Mouse (Mus musculus): ENCODE measurements at regions not wholly inside any gene's neighbourhood (a gene's known extent, or its start where the extent isn't known, plus 50 kb on each side); places are given as distances from the start of the nearest gene placed in this dataset.

- H3K9me3 ChIP-seq (ENCODE audit: control insufficient read depth, insufficient read depth, low read depth, low read length), result no peaks in the 10 kb centered on the region
- no peak overlapping the region for H3K4me3 ChIP-seq (ENCODE audit: insufficient read depth in 1 of 2, low read depth in 1 of 2, low read length in 2 of 2, poor library complexity in 1 of 2, severe bottlenecking in 1 of 2)
- no peak for TF ChIP-seq ZNF384 (IDR thresholded peaks at IDR 0.05; ENCODE audit: low read depth, low read length)
- TF ChIP-seq HCFC1 (IDR thresholded peaks at IDR 0.05; ENCODE audit: borderline replicate concordance, insufficient read depth, low read length), result no peak
- no peak for TF ChIP-seq MAFK (IDR thresholded peaks at IDR 0.05; ENCODE audit: insufficient read depth, low read depth, low read length)
- no peak for TF ChIP-seq CHD2 (IDR thresholded peaks at IDR 0.05; ENCODE audit: low read depth, low read length)
- no peak for TF ChIP-seq ZC3H11A (IDR thresholded peaks at IDR 0.05; ENCODE audit: borderline replicate concordance, low read depth, low read length)
- H3K27ac ChIP-seq (ENCODE audit: insufficient read depth, low read depth, low read length, poor library complexity, severe bottlenecking), result no peak overlapping the region
- in situ Hi-C loops (cut with MboI; ENCODE audit: low sequenced_read_pairs in 2 of 2, unreplicated experiment in 2 of 2), result no loop called here
- H3K36me3 ChIP-seq (ENCODE audit: control insufficient read depth, insufficient read depth, low read length, poor library complexity, severe bottlenecking), result no peaks in the 10 kb centered on the region
- H3K4me1 ChIP-seq (ENCODE audit: control insufficient read depth in 2 of 2, insufficient read depth in 2 of 2, low read length in 2 of 2, poor library complexity in 1 of 2), result no peaks in the 10 kb centered on the region
- H3K9ac ChIP-seq (ENCODE audit: insufficient read depth, low read depth, low read length, poor library complexity, severe bottlenecking), result no peak overlapping the region
- no peak for DNase-seq (ENCODE audit: low read depth, low spot score)
Measured at GRCm38 (mm10) chr14:86421881-86422280, 719.2 kb downstream of the Diaph3 start.

- in situ Hi-C loops (cut with MboI; ENCODE audit: low sequenced_read_pairs in 2 of 2, unreplicated experiment in 2 of 2), result no loop called here
- Histone ChIP-seq H3K36me3 (ENCODE audit: control insufficient read depth, insufficient read depth, low read length, poor library complexity, severe bottlenecking) (no peaks in the 10 kb centered on the region), H3K9me3 (ENCODE audit: control insufficient read depth, insufficient read depth, low read depth, low read length) (no peaks in the 10 kb centered on the region), H3K4me1 (ENCODE audit: control insufficient read depth in 2 of 2, insufficient read depth in 2 of 2, low read length in 2 of 2, poor library complexity in 1 of 2) (no peaks in the 10 kb centered on the region), H3K9ac (ENCODE audit: insufficient read depth, low read depth, low read length, poor library complexity, severe bottlenecking) (no peak overlapping the region), H3K27ac (ENCODE audit: insufficient read depth, low read depth, low read length, poor library complexity, severe bottlenecking) (no peak overlapping the region), H3K4me3 (ENCODE audit: insufficient read depth in 1 of 2, low read depth in 1 of 2, low read length in 2 of 2, poor library complexity in 1 of 2, severe bottlenecking in 1 of 2) (no peak overlapping the region)
- DNase-seq (ENCODE audit: low read depth, low spot score), result no peak
- no peak for TF ChIP-seq MAFK (IDR thresholded peaks at IDR 0.05; ENCODE audit: insufficient read depth, low read depth, low read length)
- TF ChIP-seq CHD2 (IDR thresholded peaks at IDR 0.05; ENCODE audit: low read depth, low read length), result no peak
- no peak for TF ChIP-seq HCFC1 (IDR thresholded peaks at IDR 0.05; ENCODE audit: borderline replicate concordance, insufficient read depth, low read length)
- TF ChIP-seq ZNF384 (IDR thresholded peaks at IDR 0.05; ENCODE audit: low read depth, low read length), result no peak
- TF ChIP-seq ZC3H11A (IDR thresholded peaks at IDR 0.05; ENCODE audit: borderline replicate concordance, low read depth, low read length), result no peak
Measured at GRCm38 (mm10) chr14:86419959-86420598, 721.0 kb downstream of the Diaph3 start.

- in situ Hi-C loops (cut with MboI; ENCODE audit: low sequenced_read_pairs in 2 of 2, unreplicated experiment in 2 of 2), result no loop called here
- no peak overlapping the region for H3K4me3 ChIP-seq (ENCODE audit: insufficient read depth in 1 of 2, low read depth in 1 of 2, low read length in 2 of 2, poor library complexity in 1 of 2, severe bottlenecking in 1 of 2)
- no peaks in the 10 kb centered on the region; the same call in 1 of the 2 replicates for H3K36me3 ChIP-seq (ENCODE audit: control insufficient read depth, insufficient read depth, low read length, poor library complexity, severe bottlenecking)
- TF ChIP-seq CHD2 (IDR thresholded peaks at IDR 0.05; ENCODE audit: low read depth, low read length), result no peak
- TF ChIP-seq ZC3H11A (IDR thresholded peaks at IDR 0.05; ENCODE audit: borderline replicate concordance, low read depth, low read length), result no peak
- TF ChIP-seq HCFC1 (IDR thresholded peaks at IDR 0.05; ENCODE audit: borderline replicate concordance, insufficient read depth, low read length), result no peak
- TF ChIP-seq ZNF384 (IDR thresholded peaks at IDR 0.05; ENCODE audit: low read depth, low read length), result no peak
- no peak for TF ChIP-seq MAFK (IDR thresholded peaks at IDR 0.05; ENCODE audit: insufficient read depth, low read depth, low read length)
- no peak overlapping the region for H3K9ac ChIP-seq (ENCODE audit: insufficient read depth, low read depth, low read length, poor library complexity, severe bottlenecking)
- peaks cover 0 to 9% of the 10 kb centered on the region in 2 experiments; a peak in 2 of 4 replicates for H3K4me1 ChIP-seq (ENCODE audit: control insufficient read depth in 2 of 2, insufficient read depth in 2 of 2, low read length in 2 of 2, poor library complexity in 1 of 2)
- no peak for DNase-seq (ENCODE audit: low read depth, low spot score)
- no peak overlapping the region; the same call in 1 of the 2 replicates for H3K27ac ChIP-seq (ENCODE audit: insufficient read depth, low read depth, low read length, poor library complexity, severe bottlenecking)
- H3K9me3 ChIP-seq (ENCODE audit: control insufficient read depth, insufficient read depth, low read depth, low read length), result peaks cover 6% of the 10 kb centered on the region; the same call in 1 of the 2 replicates
Measured at GRCm38 (mm10) chr14:86396876-86397275, 744.2 kb downstream of the Diaph3 start.

GRCm38 (mm10) chr14:86395951-86396361 is 745.1 kb downstream of the Diaph3 start:
- no peaks in the 10 kb centered on the region; the same call in 1 of the 2 replicates for H3K36me3 ChIP-seq (ENCODE audit: control insufficient read depth, insufficient read depth, low read length, poor library complexity, severe bottlenecking)
- DNase-seq (ENCODE audit: low read depth, low spot score), result peak; percentile 77
- H3K4me1 ChIP-seq (ENCODE audit: control insufficient read depth in 2 of 2, insufficient read depth in 2 of 2, low read length in 2 of 2, poor library complexity in 1 of 2), result peaks cover 0 to 9% of the 10 kb centered on the region in 2 experiments; a peak in 2 of 4 replicates
- no peak overlapping the region for H3K27ac ChIP-seq (ENCODE audit: insufficient read depth, low read depth, low read length, poor library complexity, severe bottlenecking)
- H3K4me3 ChIP-seq (ENCODE audit: insufficient read depth in 1 of 2, low read depth in 1 of 2, low read length in 2 of 2, poor library complexity in 1 of 2, severe bottlenecking in 1 of 2), result peak overlapping the region in 1 of 2 experiments; percentile 5; a peak in 2 of 4 replicates
- peaks cover 6% of the 10 kb centered on the region; the same call in 1 of the 2 replicates for H3K9me3 ChIP-seq (ENCODE audit: control insufficient read depth, insufficient read depth, low read depth, low read length)
- TF ChIP-seq ZC3H11A (IDR thresholded peaks at IDR 0.05; ENCODE audit: borderline replicate concordance, low read depth, low read length) (no peak), MAFK (IDR thresholded peaks at IDR 0.05; ENCODE audit: insufficient read depth, low read depth, low read length) (peak; percentile 56; the same call in 1 of the 2 replicates), HCFC1 (IDR thresholded peaks at IDR 0.05; ENCODE audit: borderline replicate concordance, insufficient read depth, low read length) (no peak), ZNF384 (IDR thresholded peaks at IDR 0.05; ENCODE audit: low read depth, low read length) (no peak), CHD2 (IDR thresholded peaks at IDR 0.05; ENCODE audit: low read depth, low read length) (no peak; the same call in none of the 2 replicates)
- in situ Hi-C loops (cut with MboI; ENCODE audit: low sequenced_read_pairs in 2 of 2, unreplicated experiment in 2 of 2), result no loop called here
- no peak overlapping the region for H3K9ac ChIP-seq (ENCODE audit: insufficient read depth, low read depth, low read length, poor library complexity, severe bottlenecking)

Measured in ES-E14 (cell line).